Mouse (Mus musculus): ENCODE measurements around the gene St6galnac6. TPM values are rescaled to one million over a fixed set of nuclear protein-coding genes. Genes with fewer than 3 reads are reported as not detected.

St6galnac6 gene
- total and polyA plus RNA-seq, 3 experiments = 12.5 to 26.5 TPM; not detected in 1

GRCm38 (mm10) chr2:32568941-32569340 is 30.6 kb upstream of the St6galnac6 start:
- H3K36me3 ChIP-seq (ENCODE audit: control insufficient read depth in 1 of 2, insufficient read depth in 2 of 2, low read length in 2 of 2) = peaks cover 0 to 6% of the 10 kb centered on the region in 2 experiments; a peak in 1 of 4 replicates
- TF ChIP-seq USF1 (IDR thresholded peaks at IDR 0.05; ENCODE audit: low read depth, low read length) (no peak), POLR2AphosphoS5 (IDR thresholded peaks at IDR 0.05; ENCODE audit: borderline replicate concordance, low read depth, low read length) (no peak), SMC3 (IDR thresholded peaks at IDR 0.05; ENCODE audit: low read depth, low read length) (no peak), CTCF (IDR thresholded peaks at IDR 0.05 in 2 of 3, conservative IDR thresholded peaks at IDR 0.05 in 1 of 3; ENCODE audit: control insufficient read depth in 1 of 3, insufficient read depth in 1 of 3, low read depth in 2 of 3, low read length in 3 of 3, poor library complexity in 1 of 3, severe bottlenecking in 1 of 3) (no peak), GATA1 (IDR thresholded peaks at IDR 0.05; ENCODE audit: low read depth, low read length) (no peak), KAT2A (conservative IDR thresholded peaks at IDR 0.05; ENCODE audit: low read depth, low read length) (no peak), ZC3H11A (IDR thresholded peaks at IDR 0.05; ENCODE audit: low read depth, low read length) (no peak), JUND (IDR thresholded peaks at IDR 0.05; ENCODE audit: low read depth, low read length) (no peak), ELF1 (IDR thresholded peaks at IDR 0.05; ENCODE audit: low read depth, low read length) (no peak), USF2 (IDR thresholded peaks at IDR 0.05; ENCODE audit: borderline replicate concordance in 1 of 2, insufficient read depth in 1 of 2, low read depth in 1 of 2, low read length in 2 of 2) (no peak), BHLHE40 (IDR thresholded peaks at IDR 0.05; ENCODE audit: borderline replicate concordance, low read depth, low read length) (no peak), NRF1 (IDR thresholded peaks at IDR 0.05; ENCODE audit: insufficient read depth, low read depth, low read length, poor library complexity, severe bottlenecking) (no peak), ZNF384 (IDR thresholded peaks at IDR 0.05; ENCODE audit: low read depth, low read length) (no peak), UBTF (IDR thresholded peaks at IDR 0.05; ENCODE audit: borderline replicate concordance, insufficient read depth, low read depth, low read length) (no peak), MAZ (IDR thresholded peaks at IDR 0.05; ENCODE audit: low read depth, low read length) (no peak), TAL1 (IDR thresholded peaks at IDR 0.05; ENCODE audit: low read length) (no peak), RCOR1 (IDR thresholded peaks at IDR 0.05; ENCODE audit: low read depth, low read length) (no peak), MYC (IDR thresholded peaks at IDR 0.05; ENCODE audit: low read depth, low read length) (no peak), ZMIZ1 (IDR thresholded peaks at IDR 0.05; ENCODE audit: low read depth, low read length) (no peak)
- no peak for DNase-seq (ENCODE audit: low read depth, low spot score)
- peaks cover 3 to 7% of the 10 kb centered on the region in 2 experiments; a peak in 2 of 4 replicates for H3K4me1 ChIP-seq (ENCODE audit: control insufficient read depth in 1 of 2, insufficient read depth in 2 of 2, low read length in 2 of 2)
- no peaks in the 10 kb centered on the region for H3K9me3 ChIP-seq (replicated peaks; ENCODE audit: insufficient read depth, low read length)
- H3K27ac ChIP-seq (ENCODE audit: control insufficient read depth, low read depth, low read length) = no peak overlapping the region
- no peak overlapping the region for H3K9ac ChIP-seq (ENCODE audit: control insufficient read depth, low read depth, low read length, poor library complexity, severe bottlenecking)
- no peaks in the 10 kb centered on the region for H3K27me3 ChIP-seq (ENCODE audit: control insufficient read depth in 1 of 2, insufficient read depth in 2 of 2, low read length in 2 of 2)
- no peak overlapping the region for H3K4me3 ChIP-seq (ENCODE audit: control insufficient read depth in 1 of 2, insufficient read depth in 1 of 2, low read depth in 2 of 2, low read length in 2 of 2)
- H3K79me2 ChIP-seq (ENCODE audit: control insufficient read depth, insufficient read depth, low read length, poor library complexity) = peaks cover 15% of the 10 kb centered on the region

Measured in MEL (cell line).